11 mouse cellular contexts compared by ENCODE assay signal in genomic region chr15:101135405-101135804, GRCm38 (mm10). TPM values are rescaled to one million over a fixed set of nuclear protein-coding genes. Genes with fewer than 3 reads are reported as not detected.
A peak's percentile ranks its signal among the peaks of the same experiment; 100 is the strongest.
DNase-seq lines count a peak whose midpoint lies in the region; ATAC-seq and TF ChIP-seq lines count a peak whose summit lies in the region.
"Had no signal": no experiment of that assay in that cellular context is flagged by ENCODE, and none has a peak within 500 bp of the region (broad histone marks: within the 10 kb centered on the region; RNA-seq: fewer than 3 reads in every experiment).

No protein-coding gene starts in this region.

- H3K9ac ChIP-seq in heart, postnatal 0 days (replicated peaks; ENCODE audit: low read depth, low read length): no peak overlapping the region
- H3K9ac ChIP-seq in heart, embryonic 12.5 days: no peak overlapping the region
- no peak overlapping the region for H3K9ac ChIP-seq in embryonic facial prominence, embryonic 15.5 days
- H3K9ac ChIP-seq in midbrain, embryonic 13.5 days (replicated peaks): no peak overlapping the region

- no peak for ATAC-seq in heart, postnatal 0 days (ENCODE audit: insufficient read depth, low read depth)
- ATAC-seq in heart, embryonic 12.5 days (ENCODE audit: insufficient number of reproducible peaks, low FRiP score): no peak
- ATAC-seq in embryonic facial prominence, embryonic 15.5 days (ENCODE audit: insufficient number of reproducible peaks, low FRiP score, low TSS enrichment, low read depth): no peak
- ATAC-seq in midbrain, embryonic 13.5 days: no peak

- no peak for TF ChIP-seq EP300 in heart, postnatal 0 days (IDR thresholded peaks at IDR 0.05; ENCODE audit: low read depth)

- no peak for DNase-seq in heart, postnatal 0 days (ENCODE audit: low spot score)
- DNase-seq in CD4-positive, CD25-positive, alpha-beta regulatory T cell, adult 2 months (ENCODE audit: low read depth, low spot score): peak; percentile 44
- no peak for DNase-seq in spleen, postnatal 36 days (ENCODE audit: low spot score in 2 of 2)
- no peak for DNase-seq in MN1 (ENCODE audit: low spot score)
- DNase-seq in frontal cortex, postnatal 10 days (ENCODE audit: low spot score in 2 of 2): no peak
- DNase-seq: kidney, postnatal 36 days had no signal

- H3K36me3 ChIP-seq in heart, postnatal 0 days (replicated peaks; ENCODE audit: control insufficient read depth, insufficient read depth, low read length): no peaks in the 10 kb centered on the region
- no peaks in the 10 kb centered on the region for H3K36me3 ChIP-seq in heart, embryonic 12.5 days
- peaks cover 8% of the 10 kb centered on the region; the same call in 1 of the 2 replicates for H3K36me3 ChIP-seq in embryonic facial prominence, embryonic 15.5 days
- H3K36me3 ChIP-seq in midbrain, embryonic 13.5 days: no peaks in the 10 kb centered on the region

- peaks cover 24% of the 10 kb centered on the region for H3K4me1 ChIP-seq in heart, postnatal 0 days (ENCODE audit: control insufficient read depth, insufficient read depth)
- H3K4me1 ChIP-seq in heart, embryonic 12.5 days (replicated peaks): peaks cover 52% of the 10 kb centered on the region
- peaks cover 49% of the 10 kb centered on the region for H3K4me1 ChIP-seq in embryonic facial prominence, embryonic 15.5 days
- peaks cover 34% of the 10 kb centered on the region for H3K4me1 ChIP-seq in midbrain, embryonic 13.5 days (replicated peaks)

- H3K4me3 ChIP-seq in heart, postnatal 0 days (ENCODE audit: low read depth, low read length): peak overlapping the region; percentile 19
- no peak overlapping the region for H3K4me3 ChIP-seq in heart, embryonic 12.5 days
- H3K4me3 ChIP-seq in embryonic facial prominence, embryonic 15.5 days (replicated peaks): peak overlapping the region; percentile 8; the same call in 1 of the 2 replicates
- no peak overlapping the region for H3K4me3 ChIP-seq in midbrain, embryonic 13.5 days (replicated peaks)
- H3K4me3 ChIP-seq: erythroblast, embryonic 14.5 days had no signal

- H3K27ac ChIP-seq in heart, postnatal 0 days (ENCODE audit: low read depth): 0 out of 2 replicates have a peak overlapping the region, but pooled peaks have one; percentile 62
- no peak overlapping the region for H3K27ac ChIP-seq in heart, embryonic 12.5 days (ENCODE audit: poor library complexity, severe bottlenecking)
- no peak overlapping the region for H3K27ac ChIP-seq in embryonic facial prominence, embryonic 15.5 days (replicated peaks)
- no peak overlapping the region for H3K27ac ChIP-seq in midbrain, embryonic 13.5 days

- H3K4me2 ChIP-seq in heart, postnatal 0 days (ENCODE audit: low read depth, low read length): peak overlapping the region; percentile 44
- no peak overlapping the region for H3K4me2 ChIP-seq in heart, embryonic 12.5 days
- peak overlapping the region; percentile 12; the same call in 1 of the 2 replicates for H3K4me2 ChIP-seq in embryonic facial prominence, embryonic 15.5 days (replicated peaks)
- 0 out of 2 replicates have a peak overlapping the region, but pooled peaks have one; percentile 11 for H3K4me2 ChIP-seq in midbrain, embryonic 13.5 days (replicated peaks)

- no peak for TF ChIP-seq CTCF in heart, postnatal 0 days (IDR thresholded peaks at IDR 0.05; ENCODE audit: low read depth)

- peaks cover 11% of the 10 kb centered on the region; the same call in 1 of the 2 replicates for H3K27me3 ChIP-seq in heart, postnatal 0 days (ENCODE audit: control insufficient read depth, insufficient read depth, low read length)
- H3K27me3 ChIP-seq in heart, embryonic 12.5 days (replicated peaks): peaks cover 50% of the 10 kb centered on the region
- H3K27me3 ChIP-seq in embryonic facial prominence, embryonic 15.5 days: peaks cover 7% of the 10 kb centered on the region; the same call in 1 of the 2 replicates
- peaks cover 55% of the 10 kb centered on the region for H3K27me3 ChIP-seq in midbrain, embryonic 13.5 days

- 34% methylated on average over 8 of the region's 8 CpGs for WGBS in heart, postnatal 0 days
- WGBS in heart, embryonic 12.5 days: 52% methylated on average over 8 of the region's 8 CpGs
- 39% methylated on average over 8 of the region's 8 CpGs for WGBS in embryonic facial prominence, embryonic 15.5 days
- 72% methylated on average over 8 of the region's 8 CpGs for WGBS in midbrain, embryonic 13.5 days

- H3K9me3 ChIP-seq in heart, postnatal 0 days (replicated peaks; ENCODE audit: control insufficient read depth, low read length): no peaks in the 10 kb centered on the region
- H3K9me3 ChIP-seq in heart, embryonic 12.5 days (replicated peaks): no peaks in the 10 kb centered on the region; the same call in 1 of the 2 replicates
- no peaks in the 10 kb centered on the region for H3K9me3 ChIP-seq in embryonic facial prominence, embryonic 15.5 days (replicated peaks)
- no peaks in the 10 kb centered on the region for H3K9me3 ChIP-seq in midbrain, embryonic 13.5 days

RNA-seq across cellular contexts. Expression of gene Acvrl1, which starts 7.1 kb away (rescaled TPM):
- 18.6 and 36.0 TPM in 2 replicates for total RNA-seq in heart, postnatal 0 days (2014; rRNA removed; ENCODE audit: low replicate concordance)
- polyA plus RNA-seq in heart, postnatal 0 days (2015; fragmentation: Nextera tagmentation; extraction: Ambion mirVana): 9.3 and 10.4 TPM in 2 replicates
- polyA plus RNA-seq in heart, embryonic 12.5 days (2016; fragmentation: Nextera tagmentation; extraction: Ambion mirVana): 3.1 and 3.6 TPM in 2 replicates
- polyA plus RNA-seq in embryonic facial prominence, embryonic 15.5 days (2015; fragmentation: Nextera tagmentation; extraction: Ambion mirVana): 17.5 and 19.6 TPM in 2 replicates
- polyA plus RNA-seq in midbrain, embryonic 13.5 days (2015; fragmentation: Nextera tagmentation; extraction: Ambion mirVana): 5.3 and 5.5 TPM in 2 replicates
- polyA plus RNA-seq: erythroblast, embryonic 14.5 days had no signal

RNA-seq across cellular contexts. Expression of gene Ankrd33, which starts 19.9 kb away (rescaled TPM):
- total RNA-seq in heart, postnatal 0 days (2014; rRNA removed; ENCODE audit: low replicate concordance): not detected in 2 replicates
- not detected in 2 replicates for polyA plus RNA-seq in heart, postnatal 0 days (2015; fragmentation: Nextera tagmentation; extraction: Ambion mirVana)
- polyA plus RNA-seq in heart, embryonic 12.5 days (2016; fragmentation: Nextera tagmentation; extraction: Ambion mirVana): not detected in 2 replicates
- not detected in 2 replicates for polyA plus RNA-seq in embryonic facial prominence, embryonic 15.5 days (2015; fragmentation: Nextera tagmentation; extraction: Ambion mirVana)
- polyA plus RNA-seq in midbrain, embryonic 13.5 days (2015; fragmentation: Nextera tagmentation; extraction: Ambion mirVana): not detected in 2 replicates
- polyA plus RNA-seq: erythroblast, embryonic 14.5 days; liver, embryonic 16.5 days had no signal

RNA-seq across cellular contexts. Expression of gene Acvr1b, which starts 38.5 kb away (rescaled TPM):
- total RNA-seq in heart, postnatal 0 days (2014; rRNA removed; ENCODE audit: low replicate concordance): 22.3 and 25.9 TPM in 2 replicates
- 5.2 and 5.8 TPM in 2 replicates for polyA plus RNA-seq in heart, postnatal 0 days (2015; fragmentation: Nextera tagmentation; extraction: Ambion mirVana)
- 6.8 TPM in 2 replicates for polyA plus RNA-seq in heart, embryonic 12.5 days (2016; fragmentation: Nextera tagmentation; extraction: Ambion mirVana)
- 10.5 and 11.4 TPM in 2 replicates for polyA plus RNA-seq in embryonic facial prominence, embryonic 15.5 days (2015; fragmentation: Nextera tagmentation; extraction: Ambion mirVana)
- polyA plus RNA-seq in midbrain, embryonic 13.5 days (2015; fragmentation: Nextera tagmentation; extraction: Ambion mirVana): 18.2 and 19.2 TPM in 2 replicates

RNA-seq across cellular contexts. Expression of gene Fignl2, which starts 57.0 kb away (rescaled TPM):
- total RNA-seq in heart, postnatal 0 days (2014; rRNA removed; ENCODE audit: low replicate concordance): 3.9 and 4.1 TPM in 2 replicates
- 0.05 and 0.12 TPM in 2 replicates for polyA plus RNA-seq in heart, postnatal 0 days (2015; fragmentation: Nextera tagmentation; extraction: Ambion mirVana)
- 0.10 and 0.15 TPM in 2 replicates for polyA plus RNA-seq in heart, embryonic 12.5 days (2016; fragmentation: Nextera tagmentation; extraction: Ambion mirVana)
- 0.19 and 0.21 TPM in 2 replicates for polyA plus RNA-seq in embryonic facial prominence, embryonic 15.5 days (2015; fragmentation: Nextera tagmentation; extraction: Ambion mirVana)
- polyA plus RNA-seq in midbrain, embryonic 13.5 days (2015; fragmentation: Nextera tagmentation; extraction: Ambion mirVana): 0.11 and 0.15 TPM in 2 replicates
- polyA plus RNA-seq: erythroblast, embryonic 14.5 days had no signal

Comparison
In these comparisons a context has a peak if more than half of its experiments do, and no peak if none do; other contexts are left out.
1. H3K4me3 ChIP-seq: peak in heart, postnatal 0 days (single experiment) and embryonic facial prominence, embryonic 15.5 days (single experiment); none in heart, embryonic 12.5 days (single experiment) and midbrain, embryonic 13.5 days (single experiment).